Mouse (Mus musculus): ENCODE measurements at regions not wholly inside any gene's neighbourhood (a gene's known extent, or its start where the extent isn't known, plus 50 kb on each side); places are given as distances from the start of the nearest gene placed in this dataset.

DNA sequence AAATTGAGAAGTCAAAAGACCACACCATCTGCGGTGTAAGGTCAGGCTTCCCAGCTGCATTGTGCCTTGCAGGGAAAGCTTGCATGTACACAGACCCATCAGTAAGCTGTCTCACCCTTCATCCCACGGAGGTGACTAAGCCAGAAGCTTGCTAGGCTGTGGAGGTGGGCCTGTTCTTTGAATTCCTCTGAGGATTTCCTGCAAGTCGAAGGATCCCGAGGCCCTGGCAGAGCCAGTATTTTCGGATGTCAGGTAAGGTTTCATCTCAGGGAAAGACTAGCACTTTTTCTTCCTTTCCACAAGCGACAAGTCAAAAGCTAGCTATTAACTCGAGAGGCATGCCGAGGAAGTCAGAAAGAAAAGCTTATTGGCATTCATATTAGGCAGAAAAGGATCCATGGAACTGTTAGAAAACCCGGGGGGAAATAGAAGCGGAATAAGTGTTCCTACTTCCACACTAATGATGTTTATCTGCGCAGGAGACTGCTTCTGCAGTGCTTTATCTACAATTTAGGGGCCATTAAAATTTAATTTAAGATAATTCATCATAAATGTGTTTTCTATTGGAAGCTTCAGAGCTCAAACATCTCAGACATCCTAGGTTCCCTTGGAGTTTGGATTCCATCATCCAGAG, 148.3 kb upstream of the Atp2b1 start:
- no peak for DNase-seq (ENCODE audit: low read depth, low spot score)

GRCm38 (mm10) chr10:98779783-98780182, 134.4 kb upstream of the Atp2b1 start:
- no peak for DNase-seq (ENCODE audit: low read depth, low spot score)

GRCm38 (mm10) chr10:98780938-98781337, 133.3 kb upstream of the Atp2b1 start:
- DNase-seq (ENCODE audit: low read depth, low spot score) = no peak

GRCm38 (mm10) chr10:98781888-98782351, 132.3 kb upstream of the Atp2b1 start:
- no peak for DNase-seq (ENCODE audit: low read depth, low spot score)

DNA sequence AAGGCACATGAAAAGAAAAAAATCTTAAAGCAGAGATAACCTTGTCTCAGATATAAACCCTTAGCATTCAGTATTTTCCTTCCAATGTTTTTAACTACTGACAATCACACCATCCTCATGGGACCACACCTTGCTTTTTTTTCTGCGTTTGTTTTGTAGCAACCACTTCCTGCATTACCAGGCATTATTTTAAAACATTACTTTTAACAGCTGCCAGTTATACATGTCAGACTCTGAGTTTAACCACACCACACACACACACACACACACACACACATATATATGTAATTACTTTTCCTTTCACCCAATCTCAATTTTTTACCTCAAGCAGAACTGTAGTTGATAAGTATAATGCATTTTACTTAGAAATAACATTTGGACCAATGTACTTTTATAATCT, 128.8 kb upstream of the Atp2b1 start:
- no peak for DNase-seq (ENCODE audit: low read depth, low spot score)

- no peak for DNase-seq (ENCODE audit: low read depth, low spot score)
These were observed 128.1 kb upstream of the Atp2b1 start for GRCm38 (mm10) chr10:98786089-98786488.

GRCm38 (mm10) chr10:98789763-98790162, 124.4 kb upstream of the Atp2b1 start:
- DNase-seq (ENCODE audit: low read depth, low spot score) = no peak

GRCm38 (mm10) chr10:98790456-98790855, 123.8 kb upstream of the Atp2b1 start:
- DNase-seq (ENCODE audit: low read depth, low spot score) = no peak

DNA sequence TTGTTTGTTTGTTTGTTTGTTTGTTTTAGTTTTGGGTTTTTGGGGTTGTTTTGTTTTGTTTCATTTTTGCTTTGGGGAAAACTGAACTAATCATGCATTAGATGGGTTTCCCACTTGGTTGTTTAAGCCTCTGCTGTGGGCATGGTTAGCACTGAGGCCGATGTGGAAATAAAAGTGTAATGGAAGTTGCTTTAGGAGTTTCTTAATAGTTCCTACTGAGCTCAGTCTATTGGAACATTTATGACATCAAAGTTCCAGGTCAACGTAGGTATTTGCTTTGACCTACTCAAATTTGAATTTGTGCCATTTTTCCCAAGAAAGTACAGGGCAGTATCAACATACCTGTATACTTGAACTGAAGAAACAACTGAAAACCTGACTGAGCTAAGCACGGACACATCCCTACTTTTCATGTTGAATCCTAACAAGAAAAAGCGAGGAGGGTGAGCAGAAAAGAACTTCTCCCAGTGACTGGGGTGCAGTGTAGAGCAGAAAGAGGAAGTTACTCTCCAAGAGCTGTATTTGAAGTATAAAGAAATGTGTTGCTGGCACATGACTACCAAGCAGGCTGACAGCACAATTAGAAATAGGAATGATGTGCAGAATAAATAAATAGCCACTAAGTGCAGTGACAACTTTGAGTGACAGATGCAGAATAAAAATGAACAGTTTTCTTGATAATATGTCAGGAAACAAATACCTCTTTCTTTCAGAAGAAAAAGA, 122.0 kb upstream of the Atp2b1 start:
- DNase-seq (ENCODE audit: low read depth, low spot score) = no peak

DNA sequence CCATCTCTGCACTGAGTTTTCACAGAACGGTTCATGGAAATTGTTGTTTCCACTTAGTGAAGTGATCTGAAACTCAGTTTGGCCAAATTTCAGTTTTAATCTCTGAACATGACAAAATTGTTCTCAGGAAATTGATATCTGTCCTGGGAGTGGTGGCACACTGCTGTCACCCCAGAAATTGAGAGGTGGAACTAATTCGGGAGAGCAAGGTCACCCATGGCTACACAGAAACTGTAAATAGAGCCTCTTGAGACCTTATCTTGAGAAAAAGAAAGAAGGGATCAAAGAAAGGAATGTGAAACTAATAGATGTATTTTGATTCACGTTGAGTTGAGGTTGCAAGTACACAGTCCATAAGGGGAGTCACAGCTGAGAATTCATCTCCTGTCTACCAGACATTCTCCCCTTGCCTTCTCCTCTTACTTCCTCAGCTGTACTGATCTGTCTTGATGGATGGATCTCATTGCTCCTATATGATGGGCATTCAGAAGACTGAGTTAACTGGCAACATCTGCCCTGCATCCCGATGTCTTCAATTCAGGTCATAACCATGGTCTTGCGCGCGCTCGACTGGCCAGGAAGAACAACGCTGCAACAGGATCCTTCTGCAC, 120.2 kb upstream of the Atp2b1 start:
- DNase-seq (ENCODE audit: low read depth, low spot score) = no peak

GRCm38 (mm10) chr10:98796016-98796415, 118.2 kb upstream of the Atp2b1 start:
- DNase-seq (ENCODE audit: low read depth, low spot score) = no peak

DNA sequence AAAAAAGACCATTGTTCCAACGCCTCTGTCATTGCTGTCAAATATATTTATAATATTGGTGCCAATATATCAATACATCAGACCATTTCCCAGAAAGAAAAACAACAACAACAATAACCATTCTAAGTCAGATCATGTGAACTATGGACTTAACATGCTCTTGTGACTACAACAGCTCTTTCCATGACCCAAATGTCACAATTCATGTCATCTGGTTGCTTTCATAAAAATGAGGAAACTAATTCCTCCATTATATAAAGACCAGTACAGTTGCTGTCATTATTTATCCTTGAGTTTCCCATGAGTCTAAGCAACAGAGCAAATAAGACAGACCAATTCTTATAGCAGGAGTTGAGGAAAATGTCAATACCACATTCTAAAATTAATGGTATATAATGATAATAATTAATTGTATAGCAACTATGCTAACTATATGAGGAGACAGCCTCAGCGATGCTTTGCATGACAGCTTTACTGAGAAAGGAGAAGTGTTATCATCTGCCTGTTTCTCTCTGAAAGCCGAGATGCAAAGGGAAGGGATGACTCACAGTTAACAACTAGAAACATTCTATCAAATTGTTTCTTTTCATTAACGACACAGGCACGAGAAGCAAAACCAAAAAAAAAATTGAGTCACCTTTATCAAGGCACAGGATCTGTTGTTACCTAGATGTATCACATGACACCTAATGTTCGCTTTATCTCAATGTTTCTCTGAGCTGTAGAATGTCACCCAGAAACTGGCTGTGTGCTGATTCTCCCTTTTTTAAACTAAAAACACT, 115.4 kb upstream of the Atp2b1 start:
- no peak for DNase-seq (ENCODE audit: low read depth, low spot score)

GRCm38 (mm10) chr10:98799830-98800229, 114.4 kb upstream of the Atp2b1 start:
- DNase-seq (ENCODE audit: low read depth, low spot score) = no peak

DNA sequence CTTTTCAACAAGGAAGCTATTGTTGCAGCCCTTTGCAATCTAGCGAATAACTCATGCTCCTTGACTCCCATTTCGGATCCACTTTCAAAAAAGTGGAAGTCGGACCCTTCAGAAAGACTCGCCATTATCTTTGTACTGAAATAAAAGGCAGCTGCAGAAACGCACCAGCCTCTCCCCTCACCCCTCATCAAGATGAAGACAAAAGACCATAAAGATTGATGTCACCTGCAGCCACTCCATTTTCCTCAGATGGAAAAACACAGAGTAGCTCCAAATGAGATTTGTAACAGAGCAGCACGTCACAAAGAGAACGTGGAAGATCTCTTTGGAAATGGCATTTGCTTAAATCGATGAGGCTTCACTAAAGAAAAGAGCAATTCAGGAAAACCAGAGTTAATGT, 113.3 kb upstream of the Atp2b1 start:
- DNase-seq (ENCODE audit: low read depth, low spot score) = no peak

DNA sequence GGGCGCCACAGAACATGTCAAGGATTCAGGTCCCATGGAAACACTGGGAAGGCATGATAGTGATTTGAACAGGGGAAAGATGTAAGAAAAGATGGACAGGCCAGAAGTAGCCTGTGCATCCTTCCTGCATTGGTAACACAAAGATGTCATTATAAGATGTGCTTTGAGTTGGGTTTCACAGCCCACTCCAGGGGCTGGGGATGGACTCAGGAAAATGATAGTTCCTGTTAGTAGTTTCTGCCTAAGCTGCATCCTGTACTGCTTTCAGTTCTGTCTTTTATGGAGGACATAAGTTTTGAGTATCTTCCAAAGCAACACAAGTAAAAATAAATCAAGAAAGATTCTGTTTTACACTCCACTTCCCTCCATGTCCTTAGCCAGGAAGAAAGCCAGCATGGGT, 109.2 kb upstream of the Atp2b1 start:
- DNase-seq (ENCODE audit: low read depth, low spot score) = no peak

DNA sequence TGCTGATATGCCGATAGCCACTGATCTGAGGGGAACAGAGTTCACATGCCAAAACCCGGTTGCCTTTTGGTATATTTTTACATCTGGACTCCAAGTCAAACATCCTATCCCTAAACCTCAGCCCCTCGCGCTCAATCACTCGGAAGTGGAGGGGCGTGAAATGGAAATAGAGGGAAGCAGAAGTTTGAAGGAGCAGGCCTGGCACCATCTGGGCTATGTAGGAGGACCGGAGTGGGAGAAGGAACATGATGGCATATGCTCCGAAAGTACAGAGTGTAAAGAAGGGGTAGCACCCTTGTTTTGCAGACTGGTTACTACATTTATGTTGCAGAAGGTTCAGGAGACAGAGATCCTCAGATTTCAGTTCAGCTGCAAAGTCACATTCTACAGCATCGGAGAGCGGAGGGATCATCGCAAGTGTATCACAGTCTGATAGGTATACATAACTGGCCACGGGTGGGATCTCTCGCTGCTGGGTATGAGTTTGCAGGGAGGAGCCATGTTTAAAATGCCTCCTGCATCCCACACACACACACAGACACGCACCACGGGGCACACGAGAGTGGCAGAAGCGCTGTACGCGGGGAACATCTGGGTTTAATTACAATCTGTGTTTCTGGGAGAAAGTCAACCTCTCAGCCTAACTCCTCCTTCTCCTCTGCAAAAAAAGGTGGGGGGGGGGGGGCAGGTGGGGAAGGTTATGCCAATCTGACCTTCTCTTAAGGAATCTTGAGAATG, 107.2 kb upstream of the Atp2b1 start:
- no peak for DNase-seq (ENCODE audit: low read depth, low spot score)

GRCm38 (mm10) chr10:98808644-98809043, 105.6 kb upstream of the Atp2b1 start:
- no peak for DNase-seq (ENCODE audit: low read depth, low spot score)

- DNase-seq (ENCODE audit: low read depth, low spot score) = no peak
These were observed 85.2 kb upstream of the Atp2b1 start for GRCm38 (mm10) chr10:98829051-98829450.

DNA sequence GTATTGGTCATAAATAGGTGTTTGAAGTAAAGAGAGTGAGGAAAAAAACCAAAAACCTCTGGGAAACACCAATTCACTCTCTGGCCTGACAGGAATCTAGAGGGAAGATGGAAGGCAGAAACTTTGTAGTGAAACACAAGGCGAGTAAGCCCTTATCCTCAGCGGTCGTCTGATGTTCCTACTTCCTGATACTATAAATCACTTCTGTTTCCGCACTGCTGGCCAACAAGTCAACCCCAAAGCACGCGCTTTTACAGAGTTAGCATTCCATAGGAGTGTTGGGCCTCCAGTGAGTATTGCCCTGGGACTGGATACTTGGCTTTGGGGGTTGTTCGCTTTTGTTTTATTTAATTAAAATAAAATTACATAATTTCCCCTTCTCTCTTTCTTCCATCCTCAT, 82.7 kb upstream of the Atp2b1 start:
- DNase-seq (ENCODE audit: low read depth, low spot score) = no peak

GRCm38 (mm10) chr10:98837289-98838181, 76.7 kb upstream of the Atp2b1 start:
- DNase-seq (ENCODE audit: low read depth, low spot score) = no peak

Data from retina, adult 2 months (tissue).